Mouse (Mus musculus) mouse trophoblast stem cell (cell line): Measurements from ENCODE around the gene Abl1.

Source experiments
- in situ Hi-C, 2 experiments: fragments of 300-500 bp; cut with MseI, MboI; formaldehyde crosslinking; loops; 2 replicates in 1 of 2; 3 replicates in 1 of 2; pipeline ENCODE4 v1.15.1; 2025

The Abl1 gene

DNA sequence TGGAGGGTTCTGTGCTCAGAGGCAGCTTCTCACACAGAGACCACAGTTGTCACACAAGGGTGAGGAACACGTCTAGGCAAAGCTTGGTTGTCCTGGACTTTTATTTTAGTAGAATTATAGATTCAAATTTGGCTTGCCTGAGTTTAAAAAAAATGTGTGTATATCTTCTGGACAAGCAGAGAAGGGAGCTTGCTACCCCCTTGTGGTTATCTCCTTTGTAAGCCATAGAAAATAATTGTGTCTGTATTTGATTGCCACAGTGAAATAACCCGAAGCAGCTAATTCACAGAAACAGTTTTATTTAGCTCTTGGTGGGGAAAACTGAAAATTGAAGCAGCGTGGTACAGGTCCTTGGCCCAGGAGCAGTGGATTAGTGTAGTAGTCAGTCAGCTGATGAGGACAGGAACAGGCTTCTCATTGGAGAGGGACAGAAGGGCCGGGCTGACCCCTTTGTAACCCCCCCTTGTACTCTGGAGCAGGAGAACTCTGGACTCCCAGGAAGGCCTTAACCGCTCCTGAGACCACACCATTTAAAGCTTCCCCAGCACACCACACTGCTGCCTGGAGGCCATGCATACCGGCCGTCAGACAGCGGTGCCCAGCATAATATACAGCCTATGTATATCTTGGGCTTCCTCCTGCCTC lies 94.9 kb downstream of the Abl1 start:
- in situ Hi-C loops, result loop anchor here in 1 of 2 experiments (10.0 kb wide), 1 partner anchor 68 kb away; no protein-coding TSS in a partner anchor

DNA sequence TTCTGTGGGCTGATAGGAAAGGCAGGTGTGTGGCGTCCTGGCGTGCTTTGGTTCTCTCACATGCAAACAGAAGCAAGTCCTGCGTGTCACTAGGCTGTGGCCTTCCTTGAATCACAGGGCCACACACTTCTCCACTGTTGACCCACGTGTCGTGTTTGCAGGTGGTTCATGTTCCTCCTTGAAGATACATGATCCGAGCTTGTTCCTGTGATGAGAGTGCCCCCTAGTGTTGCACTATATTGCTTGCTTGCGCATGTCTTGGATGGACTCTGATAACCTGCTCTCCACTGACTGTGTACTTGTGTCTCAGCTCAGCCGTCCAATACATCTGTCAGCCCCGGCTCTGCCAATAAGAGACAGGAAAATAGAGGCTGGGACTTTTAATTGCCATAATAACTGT lies 96.9 kb downstream of the Abl1 start:
- in situ Hi-C loops, result loop anchor here (5.0 to 10.0 kb wide), 2 partner anchors 70 to 93 kb away; no protein-coding TSS in a partner anchor

GRCm38 (mm10) chr2:31787029-31787428 lies 98.9 kb downstream of the Abl1 start:
- in situ Hi-C loops, result loop anchor here (5.0 to 10.0 kb wide), 2 partner anchors 72 to 95 kb away; no protein-coding TSS in a partner anchor

DNA sequence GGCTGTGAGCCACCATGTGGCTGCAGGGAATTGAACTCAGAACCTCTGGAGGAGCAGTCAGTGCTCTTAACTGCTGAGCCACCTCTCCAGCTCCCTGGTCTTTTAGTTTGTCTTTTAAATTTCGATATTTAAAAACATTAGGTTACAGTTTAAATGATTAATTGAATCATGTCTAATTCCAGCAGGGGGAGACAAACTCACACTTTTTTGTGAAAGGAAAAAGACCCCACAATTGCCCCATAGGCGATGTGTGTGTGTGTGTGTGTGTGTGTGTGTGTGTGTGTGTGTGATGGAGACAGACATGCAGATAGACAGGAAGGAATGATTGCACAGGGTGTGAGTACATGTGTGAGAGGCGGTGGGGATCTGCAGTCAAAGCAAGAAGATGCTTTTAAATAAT lies 100.1 kb downstream of the Abl1 start:
- in situ Hi-C loops, result loop anchor here (5.0 to 10.0 kb wide), 2 partner anchors 73 to 96 kb away; no protein-coding TSS in a partner anchor

DNA sequence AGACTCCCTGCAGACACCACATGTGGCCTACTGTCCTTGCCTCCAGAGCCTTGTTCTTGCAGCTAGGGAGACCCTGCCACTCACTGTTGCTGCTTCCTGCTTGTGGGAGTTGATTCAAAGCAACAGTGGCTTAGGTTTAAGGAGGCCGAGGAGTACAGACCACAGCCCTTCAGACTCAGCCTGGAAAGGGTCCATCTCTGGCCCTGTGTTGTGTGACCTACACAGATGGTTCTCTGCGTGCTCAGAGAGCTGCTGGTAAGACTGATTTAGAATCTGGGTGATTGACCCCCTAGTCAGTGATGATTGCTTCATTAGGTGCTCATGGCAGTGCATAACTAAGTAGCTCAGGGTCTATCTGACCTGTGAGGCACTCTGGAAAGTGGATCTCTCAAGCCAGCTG lies 101.0 kb downstream of the Abl1 start:
- in situ Hi-C loops, result loop anchor here (5.0 to 10.0 kb wide), 2 partner anchors 74 to 97 kb away; no protein-coding TSS in a partner anchor

DNA sequence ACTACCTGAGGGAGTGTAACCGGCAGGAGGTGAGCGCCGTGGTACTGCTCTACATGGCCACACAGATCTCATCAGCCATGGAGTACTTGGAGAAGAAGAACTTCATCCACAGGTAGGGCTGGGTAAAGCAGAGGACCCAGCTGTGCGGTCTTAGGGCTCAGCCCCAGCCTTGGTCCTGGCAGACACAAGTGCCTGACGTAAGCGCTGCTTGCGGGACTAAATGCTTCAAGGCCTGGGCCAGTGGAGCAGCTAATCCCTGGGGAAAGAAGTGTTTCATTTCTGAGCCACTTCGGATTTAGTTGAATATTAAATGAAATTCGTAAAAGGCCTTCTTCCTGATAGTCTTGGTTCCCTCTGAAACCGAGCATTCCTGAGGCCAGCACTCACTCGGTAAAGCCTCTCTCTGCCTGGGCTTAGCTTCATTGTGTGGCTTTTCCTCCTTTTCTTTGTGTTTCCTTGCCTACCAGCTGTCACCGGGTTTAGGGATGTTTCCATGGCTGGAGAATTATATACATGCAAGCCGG lies 102.6 kb downstream of the Abl1 start:
- in situ Hi-C loops, result no loop called here

- in situ Hi-C loops, result no loop called here
Observed at GRCm38 (mm10) chr2:31791260-31791659, 103.1 kb downstream of the Abl1 start.

- in situ Hi-C loops, result no loop called here
Observed at GRCm38 (mm10) chr2:31792611-31793010, 104.4 kb downstream of the Abl1 start.

GRCm38 (mm10) chr2:31796943-31797342 lies 108.8 kb downstream of the Abl1 start:
- in situ Hi-C loops, result no loop called here

GRCm38 (mm10) chr2:31801416-31801815 lies 113.2 kb downstream of the Abl1 start:
- in situ Hi-C loops, result no loop called here

- in situ Hi-C loops, result no loop called here
Observed at GRCm38 (mm10) chr2:31802811-31803210, 114.6 kb downstream of the Abl1 start.

GRCm38 (mm10) chr2:31803480-31803879 lies 115.3 kb downstream of the Abl1 start:
- in situ Hi-C loops, result no loop called here

GRCm38 (mm10) chr2:31806639-31807382 lies 118.6 kb downstream of the Abl1 start:
- in situ Hi-C loops, result no loop called here

DNA sequence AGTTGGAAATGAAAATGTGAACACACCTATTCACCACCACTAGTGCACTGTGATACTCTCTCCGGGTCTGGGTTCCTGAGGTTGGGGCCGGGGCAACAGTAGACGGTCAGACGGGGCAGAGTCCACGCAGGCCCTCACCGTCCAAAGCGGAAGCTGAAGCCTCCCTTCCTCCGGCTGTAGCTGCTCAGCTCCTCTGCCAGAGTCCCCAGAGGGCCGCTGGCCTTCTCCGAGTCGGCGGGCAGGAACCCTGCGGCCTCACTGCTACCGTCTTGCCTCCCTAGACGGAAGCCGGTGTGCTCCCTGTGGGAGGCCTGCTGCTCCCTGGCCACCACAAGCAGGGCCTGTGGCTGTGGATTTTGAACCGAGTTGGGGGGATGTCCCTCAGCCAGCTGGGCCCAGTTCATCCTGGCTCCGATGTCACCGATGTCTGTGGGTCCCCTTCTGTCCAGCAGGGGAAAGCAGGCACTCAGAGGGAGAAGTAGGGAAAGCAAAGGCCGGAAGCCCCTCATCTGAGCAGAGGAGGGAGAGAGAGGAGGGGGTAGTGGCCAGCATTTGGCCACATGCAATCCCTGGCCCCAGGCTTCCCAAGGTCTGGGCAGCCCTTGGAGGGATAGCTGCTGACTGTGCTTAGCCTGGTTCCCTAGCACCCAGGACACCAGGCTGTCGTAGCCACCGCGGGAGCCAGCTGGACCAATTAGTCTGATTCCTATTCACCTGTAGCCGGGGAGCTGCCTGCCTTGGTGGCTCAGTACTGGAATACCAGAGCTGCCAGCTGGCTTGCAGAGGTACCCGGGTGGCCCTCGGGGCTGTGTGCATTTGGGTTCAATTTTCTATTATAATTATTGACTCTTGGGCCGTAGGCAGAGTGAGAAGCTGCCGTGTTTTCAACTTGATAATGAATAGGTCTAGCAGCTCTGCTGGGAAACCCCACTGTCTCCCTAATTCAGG lies 120.5 kb downstream of the Abl1 start:
- in situ Hi-C loops, result no loop called here

GRCm38 (mm10) chr2:31809358-31809740 lies 121.2 kb downstream of the Abl1 start:
- in situ Hi-C loops, result no loop called here

- in situ Hi-C loops, result no loop called here
Observed at GRCm38 (mm10) chr2:31810444-31810843, 122.3 kb downstream of the Abl1 start, which contains the start of gene Qrfp. TSS of gene Qrfp (minus strand) at chr2:31810580.

DNA sequence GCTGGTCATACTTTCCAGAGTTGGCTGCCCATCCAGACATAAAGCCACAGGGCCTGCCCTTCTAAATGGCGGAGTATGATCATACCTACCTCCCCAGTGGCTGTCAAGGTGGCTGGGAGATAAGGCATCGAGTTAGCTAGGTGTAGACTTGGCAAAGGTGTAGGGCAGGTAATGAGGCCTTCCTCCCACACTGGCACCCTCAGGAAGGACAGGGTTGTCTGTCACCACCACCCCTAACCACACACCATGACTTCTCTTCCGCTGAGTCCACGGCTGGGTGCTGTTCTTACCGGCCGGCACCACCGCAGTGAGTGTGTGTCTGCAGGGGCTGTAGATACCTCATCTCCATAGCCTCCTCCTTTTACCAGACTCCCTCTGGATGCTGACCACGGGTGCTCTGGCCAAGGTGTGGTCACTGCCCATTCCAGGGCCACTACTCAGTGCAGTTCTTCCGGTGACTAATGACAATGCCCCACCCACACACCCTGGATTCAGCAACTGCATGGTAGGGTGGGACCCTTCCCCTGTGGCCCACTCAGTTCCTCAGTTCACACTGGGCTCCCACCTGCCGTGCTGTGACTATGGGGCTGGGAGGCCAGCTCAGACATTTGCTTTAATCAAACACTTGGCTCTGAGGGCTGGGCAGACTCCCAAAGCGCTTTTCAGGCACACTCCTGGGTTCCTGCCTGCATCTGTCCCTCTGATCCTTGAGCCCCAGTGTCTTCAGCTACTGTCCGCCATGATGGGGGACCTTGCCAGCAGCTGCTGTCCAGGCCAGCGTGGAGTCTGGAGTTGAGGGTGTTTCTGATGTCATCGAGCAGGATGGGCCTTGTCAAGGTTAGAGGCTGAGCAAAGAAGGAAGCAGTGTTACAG lies 123.1 kb downstream of the Abl1 start:
- in situ Hi-C loops, result no loop called here

- in situ Hi-C loops, result no loop called here
Observed at GRCm38 (mm10) chr2:31813641-31814040, 125.5 kb downstream of the Abl1 start.

DNA sequence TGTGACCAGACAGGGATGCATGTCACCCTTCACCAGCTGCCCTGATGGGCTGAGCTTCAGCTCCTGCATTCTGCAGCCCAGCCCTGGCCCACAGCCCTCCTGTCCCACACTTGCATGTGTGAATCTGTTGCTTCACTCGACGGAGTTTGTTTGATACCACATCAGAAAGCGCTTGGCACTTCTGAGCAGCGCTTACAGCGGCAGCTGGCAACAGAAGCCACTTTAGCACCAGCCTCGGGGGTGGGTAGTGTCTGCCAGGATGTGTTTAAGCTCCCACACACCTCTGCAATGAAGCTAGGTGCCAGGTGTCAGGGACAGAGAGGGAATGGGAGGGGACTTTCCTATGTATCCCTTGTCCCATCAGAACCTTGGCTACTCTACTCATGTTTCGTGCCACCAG lies 126.5 kb downstream of the Abl1 start:
- in situ Hi-C loops, result no loop called here

GRCm38 (mm10) chr2:31815367-31815766 lies 127.2 kb downstream of the Abl1 start:
- in situ Hi-C loops, result no loop called here
